Comparison of ENCODE assay signal across 8 mouse cellular contexts in genomic region chr7:73589208-73589771, GRCm38 (mm10). TPM values are rescaled to one million over a fixed set of nuclear protein-coding genes. Genes with fewer than 3 reads are reported as not detected.
DNase-seq lines count a peak whose midpoint lies in the region; ATAC-seq and TF ChIP-seq lines count a peak whose summit lies in the region.

No protein-coding gene starts in this region.

- peak overlapping the region; percentile 49 for H3K27ac ChIP-seq in spleen, adult 2 months (ENCODE audit: insufficient read depth, low read length)
- peak overlapping the region; percentile 66 for H3K27ac ChIP-seq in forebrain, embryonic 14.5 days (ENCODE audit: low read depth, low read length)
- peak overlapping the region; percentile 38 for H3K27ac ChIP-seq in midbrain, embryonic 16.5 days (ENCODE audit: low read length)

- no peaks in the 10 kb centered on the region for H3K27me3 ChIP-seq in spleen, adult 2 months (ENCODE audit: control insufficient read depth, insufficient read depth, low read length)
- no peaks in the 10 kb centered on the region for H3K27me3 ChIP-seq in forebrain, embryonic 14.5 days (replicated peaks; ENCODE audit: control insufficient read depth, insufficient read depth, low read length)
- no peaks in the 10 kb centered on the region for H3K27me3 ChIP-seq in midbrain, embryonic 16.5 days (ENCODE audit: control insufficient read depth, insufficient read depth, low read depth, low read length)

- H3K36me3 ChIP-seq in spleen, adult 2 months (ENCODE audit: control insufficient read depth, insufficient read depth, low read length), result no peaks in the 10 kb centered on the region
- no peaks in the 10 kb centered on the region for H3K36me3 ChIP-seq in forebrain, embryonic 14.5 days (ENCODE audit: control insufficient read depth, insufficient read depth, low read length)
- no peaks in the 10 kb centered on the region for H3K36me3 ChIP-seq in midbrain, embryonic 16.5 days (ENCODE audit: control insufficient read depth, insufficient read depth, low read length)

- ATAC-seq in forebrain, embryonic 14.5 days, result 0 out of 2 replicates have a peak, but pooled peaks have one; percentile 20
- ATAC-seq in midbrain, embryonic 16.5 days, result peak; percentile 14

- H3K9ac ChIP-seq in forebrain, embryonic 14.5 days (ENCODE audit: low read length), result peak overlapping the region; percentile 17; the same call in 1 of the 2 replicates
- peak overlapping the region; percentile 16; the same call in 1 of the 2 replicates for H3K9ac ChIP-seq in midbrain, embryonic 16.5 days (ENCODE audit: low read depth, low read length)

- peak overlapping the region; percentile 25 for H3K4me2 ChIP-seq in forebrain, embryonic 14.5 days (ENCODE audit: low read length)
- peak overlapping the region; percentile 36 for H3K4me2 ChIP-seq in midbrain, embryonic 16.5 days (ENCODE audit: low read length)

- no peaks in the 10 kb centered on the region for H3K9me3 ChIP-seq in forebrain, embryonic 14.5 days (replicated peaks; ENCODE audit: control insufficient read depth, low read length)
- H3K9me3 ChIP-seq in midbrain, embryonic 16.5 days (replicated peaks; ENCODE audit: control insufficient read depth, low read length, poor library complexity, severe bottlenecking), result no peaks in the 10 kb centered on the region

- TF ChIP-seq POLR2A in spleen, adult 2 months (IDR thresholded peaks at IDR 0.05; ENCODE audit: low read depth, low read length), result no peak

- peaks cover 22% of the 10 kb centered on the region; the same call in 1 of the 2 replicates for H3K4me1 ChIP-seq in spleen, adult 2 months (ENCODE audit: control insufficient read depth, insufficient read depth, insufficient read length)
- peaks cover 19% of the 10 kb centered on the region for H3K4me1 ChIP-seq in forebrain, embryonic 14.5 days (ENCODE audit: control insufficient read depth, insufficient read depth, low read length)
- peaks cover 22% of the 10 kb centered on the region for H3K4me1 ChIP-seq in midbrain, embryonic 16.5 days (ENCODE audit: control insufficient read depth, insufficient read depth, low read length)

- no peak for TF ChIP-seq CTCF in spleen, adult 2 months (IDR thresholded peaks at IDR 0.05; ENCODE audit: extremely low read depth, insufficient read depth, insufficient read length, insufficient replicate concordance)

- WGBS in spleen, adult 2 months, result 65% methylated on average over 14 of the region's 14 CpGs
- WGBS in forebrain, embryonic 14.5 days, result 44% methylated on average over 14 of the region's 14 CpGs
- WGBS in midbrain, embryonic 16.5 days, result 37% methylated on average over 14 of the region's 14 CpGs

- peak; percentile 30 for DNase-seq in embryo, embryonic 11 days
- no peak for DNase-seq in embryo, embryonic 10.5 days (ENCODE audit: low spot score)
- no peak for DNase-seq in spleen, adult 2 months (ENCODE audit: low read depth in 1 of 2, low spot score in 2 of 2)
- no peak for DNase-seq in spleen, adult 18-20 months
- DNase-seq in forebrain, embryonic 14.5 days (ENCODE audit: low spot score), result peak; percentile 53
- peak; percentile 46 to 51 for DNase-seq in kidney, adult 8-10 months
- no peak for DNase-seq in ovary, postnatal 10 days (ENCODE audit: low spot score)

- H3K4me3 ChIP-seq in spleen, adult 2 months (ENCODE audit: extremely low read depth, insufficient read depth, insufficient read length), result no peak overlapping the region
- H3K4me3 ChIP-seq in forebrain, embryonic 14.5 days (ENCODE audit: low read depth, low read length), result no peak overlapping the region
- no peak overlapping the region for H3K4me3 ChIP-seq in midbrain, embryonic 16.5 days (ENCODE audit: low read depth, low read length)

RNA-seq across cellular contexts. Expression of gene Chd2, which starts 47.7 kb away (rescaled TPM):
- 48.6 and 52.5 TPM in 2 replicates for polyA plus RNA-seq in spleen, adult 2 months (2012; rRNA removed)
- polyA plus RNA-seq in forebrain, embryonic 14.5 days (2014; fragmentation: Nextera tagmentation; extraction: Ambion mirVana), result 40.2 and 43.4 TPM in 2 replicates
- 44.8 and 49.0 TPM in 2 replicates for polyA plus RNA-seq in midbrain, embryonic 16.5 days (2015; fragmentation: Nextera tagmentation; extraction: Ambion mirVana)

Comparison
In these comparisons a context has a peak if more than half of its experiments do, and no peak if none do; other contexts are left out.
1. DNase-seq: peak in embryo, embryonic 11 days (single experiment), forebrain, embryonic 14.5 days (single experiment) and kidney, adult 8-10 months (2 of 2); none in embryo, embryonic 10.5 days (single experiment), spleen, adult 2 months (0 of 2), spleen, adult 18-20 months (0 of 2) and ovary, postnatal 10 days (single experiment).
2. Peak in every context shown above with its lines, with median percentiles within 50 percentile points of each other: H3K27ac ChIP-seq.